Mouse (Mus musculus) heart, embryonic 12.5 days (tissue): ENCODE measurements around the gene Wdtc1. TPM values are rescaled to one million over a fixed set of nuclear protein-coding genes. Genes with fewer than 3 reads are reported as not detected.

Source experiments
- ATAC-seq: fragments of 200-750 bp; cut with Nextera tagmentation; 2 replicates; pipeline ENCODE4 v1.8.0; 2017; ENCODE audit warnings: moderate TSS enrichment, moderate library complexity; ENCODE audit not compliant: insufficient number of reproducible peaks, low FRiP score
- H3K27ac ChIP-seq: fragments of 300-500 bp; sonication (generic); 2 replicates; pipeline ENCODE4 v1.5.1; 2016; ENCODE audit warnings: mild to moderate bottlenecking, moderate library complexity; ENCODE audit not compliant: poor library complexity, severe bottlenecking
- H3K27me3 ChIP-seq: fragments of 300-500 bp; sonication (generic); replicated peaks from 2 replicates; pipeline ENCODE4 v1.6.1; 2016; ENCODE audit warnings: mild to moderate bottlenecking, moderate library complexity
- H3K36me3 ChIP-seq: fragments of 300-500 bp; sonication (generic); 2 replicates; pipeline ENCODE4 v1.6.1; 2016; ENCODE audit warnings: mild to moderate bottlenecking, moderate library complexity
- H3K4me1 ChIP-seq: fragments of 300-500 bp; sonication (generic); replicated peaks from 2 replicates; pipeline ENCODE4 v1.6.1; 2016; ENCODE audit warnings: mild to moderate bottlenecking
- H3K4me2 ChIP-seq: fragments of 300-500 bp; sonication (generic); 2 replicates; pipeline ENCODE4 v1.6.1; 2016; ENCODE audit warnings: mild to moderate bottlenecking, moderate library complexity
- H3K4me3 ChIP-seq: fragments of 300-500 bp; sonication (generic); 2 replicates; pipeline ENCODE4 v1.5.1; 2016; ENCODE audit warnings: mild to moderate bottlenecking
- H3K9ac ChIP-seq: fragments of 300-500 bp; sonication (generic); 2 replicates; pipeline ENCODE4 v1.6.1; 2016; ENCODE audit warnings: mild to moderate bottlenecking, moderate library complexity
- H3K9me3 ChIP-seq: fragments of 300-500 bp; sonication (generic); replicated peaks from 2 replicates; pipeline ENCODE4 v1.6.1; 2016; ENCODE audit warnings: mild to moderate bottlenecking, moderate library complexity
- WGBS: fragments of 180-500 bp; shearing (Covaris S2); methylation state at CpG from one replicate; pipeline ENCODE4 v1.1.7; 2016; 5-methylcytosine and 5-hydroxymethylcytosine counted together
- microRNA-seq: library from miRNA; unstranded; fragments of <30 nt; microRNA quantifications from one replicate; pipeline ENCODE4, GENCODE M21; 2017
- polyA plus RNA-seq: library from polyadenylated mRNA; unstranded; fragments of >200 nt; fragmentation: Nextera tagmentation; extraction: Ambion mirVana; gene quantifications from 2 replicates; pipeline ENCODE4 v1.2.1, GENCODE M21; 2016

The Wdtc1 gene
- polyA plus RNA-seq, 1 experiment from 2014 or later, result 16.1 TPM

DNA sequence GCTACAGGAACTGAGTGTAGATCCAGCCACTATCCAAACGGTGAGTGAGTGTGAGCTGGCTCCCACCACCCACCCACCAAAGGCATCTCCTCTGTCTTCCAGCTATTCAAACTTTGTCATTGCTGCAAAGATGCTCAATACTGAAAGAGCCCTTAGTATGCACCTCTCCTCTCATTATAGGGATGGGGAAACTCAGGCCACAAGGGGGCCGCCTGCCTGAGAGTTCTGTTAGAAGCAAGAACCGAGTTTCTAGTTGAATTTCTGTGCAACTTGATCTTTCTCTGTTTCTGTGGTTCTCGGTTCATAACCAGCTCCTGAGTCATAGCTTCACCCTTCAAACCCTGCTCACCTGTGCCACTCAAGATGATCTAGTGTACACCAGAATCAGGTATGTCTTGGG is 101.2 kb downstream of the Wdtc1 start:
- ATAC-seq, result no peak
- H3K36me3 ChIP-seq, result no peaks in the 10 kb centered on the region
- peaks cover 19% of the 10 kb centered on the region for H3K4me1 ChIP-seq
- H3K9me3 ChIP-seq, result no peaks in the 10 kb centered on the region
- H3K27me3 ChIP-seq, result peaks cover 98% of the 10 kb centered on the region
- WGBS, result 43% methylated on average over 4 of the region's 4 CpGs
- H3K27ac ChIP-seq, result no peak overlapping the region
- no peak overlapping the region for H3K4me2 ChIP-seq
- H3K9ac ChIP-seq, result no peak overlapping the region
- H3K4me3 ChIP-seq, result no peak overlapping the region

DNA sequence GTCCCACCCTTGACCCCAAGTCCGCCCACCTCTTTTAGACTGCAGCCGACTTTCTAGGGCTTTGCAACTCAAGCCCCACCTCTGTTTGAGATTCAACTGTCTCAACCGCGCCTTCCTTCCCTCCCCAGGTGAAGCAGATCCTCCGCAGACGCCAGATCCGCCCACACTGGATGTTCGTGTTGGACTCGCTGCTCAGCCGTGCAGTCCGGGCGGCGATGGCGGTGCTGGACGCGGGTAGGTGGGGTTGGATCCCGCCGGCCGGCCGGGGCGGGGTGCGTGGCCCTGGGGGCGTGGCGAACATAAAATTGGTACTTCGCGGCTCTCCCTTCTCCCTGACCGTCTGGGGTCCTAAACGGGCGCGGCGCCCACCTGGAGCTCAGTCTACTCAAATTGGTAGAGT is 102.1 kb downstream of the Wdtc1 start:
- ATAC-seq, result no peak

DNA sequence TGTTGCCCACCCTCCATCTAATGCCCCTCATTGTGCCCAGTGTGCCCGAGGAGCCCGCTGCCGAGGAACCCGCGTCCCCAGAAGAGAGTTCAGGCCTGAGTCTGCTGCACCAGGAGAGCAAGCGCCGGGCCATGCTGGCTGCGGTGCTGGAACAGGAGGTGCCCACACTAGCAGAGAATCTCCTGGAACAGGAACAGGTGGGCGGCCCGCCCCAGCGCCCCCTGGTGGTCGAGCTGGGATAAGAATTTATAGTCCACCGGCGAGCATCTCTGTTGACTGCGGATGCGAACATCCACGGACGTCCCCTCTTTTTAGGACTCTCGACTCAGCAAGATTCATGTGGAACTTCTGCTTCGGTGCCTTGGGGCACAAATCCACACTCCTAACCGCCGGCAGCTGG is 102.7 kb downstream of the Wdtc1 start:
- Histone ChIP-seq H3K27ac (no peak overlapping the region), H3K4me3 (peak overlapping the region; percentile 47), H3K27me3 (peaks cover 98% of the 10 kb centered on the region), H3K4me2 (peak overlapping the region; percentile 74), H3K36me3 (no peaks in the 10 kb centered on the region), H3K9me3 (no peaks in the 10 kb centered on the region), H3K9ac (peak overlapping the region; percentile 56), H3K4me1 (peaks cover 21% of the 10 kb centered on the region)
- ATAC-seq, result no peak
- WGBS, result 3% methylated on average over 22 of the region's 22 CpGs

More for the DNA sequence above, 102.1 kb downstream of the Wdtc1 start:
- 3% methylated on average over 31 of the region's 31 CpGs for WGBS
- H3K36me3 ChIP-seq, result no peaks in the 10 kb centered on the region
- H3K27me3 ChIP-seq, result peaks cover 98% of the 10 kb centered on the region
- no peak overlapping the region for H3K27ac ChIP-seq
- peak overlapping the region; percentile 56 for H3K9ac ChIP-seq
- peak overlapping the region; percentile 74 for H3K4me2 ChIP-seq
- H3K9me3 ChIP-seq, result no peaks in the 10 kb centered on the region
- H3K4me1 ChIP-seq, result peaks cover 21% of the 10 kb centered on the region
- peak overlapping the region; percentile 47 for H3K4me3 ChIP-seq

DNA sequence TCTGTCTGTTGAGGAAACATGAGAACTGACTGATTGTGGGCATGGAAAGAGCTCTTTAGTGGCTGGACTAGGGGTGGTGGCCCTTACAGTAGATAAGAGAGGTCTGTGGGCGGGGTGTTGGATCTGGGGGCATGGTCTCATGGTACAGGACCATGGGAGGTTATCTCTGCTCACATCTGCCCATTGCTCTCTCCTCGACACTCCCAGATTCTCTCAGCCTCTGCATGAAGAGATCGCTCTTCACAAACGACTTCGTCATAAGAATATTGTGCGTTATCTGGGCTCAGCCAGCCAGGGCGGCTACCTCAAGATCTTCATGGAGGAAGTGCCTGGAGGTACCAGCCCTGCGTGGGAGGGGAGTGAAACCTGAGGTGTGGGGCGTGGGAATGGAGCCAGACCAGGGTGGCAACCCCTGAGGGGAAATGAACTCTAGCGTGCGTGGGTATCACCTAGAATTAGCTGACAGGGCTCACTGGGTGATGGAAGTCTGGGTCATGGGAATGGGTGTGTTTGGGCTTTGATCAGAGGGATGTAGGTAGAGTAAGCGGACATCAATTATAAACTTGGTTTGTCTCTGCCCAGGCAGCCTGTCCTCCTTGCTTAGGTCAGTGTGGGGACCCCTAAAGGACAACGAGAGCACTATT is 105.4 kb downstream of the Wdtc1 start:
- Histone ChIP-seq H3K36me3 (no peaks in the 10 kb centered on the region), H3K27me3 (peaks cover 91% of the 10 kb centered on the region)
- WGBS, result 50% methylated on average over 13 of the region's 13 CpGs

DNA sequence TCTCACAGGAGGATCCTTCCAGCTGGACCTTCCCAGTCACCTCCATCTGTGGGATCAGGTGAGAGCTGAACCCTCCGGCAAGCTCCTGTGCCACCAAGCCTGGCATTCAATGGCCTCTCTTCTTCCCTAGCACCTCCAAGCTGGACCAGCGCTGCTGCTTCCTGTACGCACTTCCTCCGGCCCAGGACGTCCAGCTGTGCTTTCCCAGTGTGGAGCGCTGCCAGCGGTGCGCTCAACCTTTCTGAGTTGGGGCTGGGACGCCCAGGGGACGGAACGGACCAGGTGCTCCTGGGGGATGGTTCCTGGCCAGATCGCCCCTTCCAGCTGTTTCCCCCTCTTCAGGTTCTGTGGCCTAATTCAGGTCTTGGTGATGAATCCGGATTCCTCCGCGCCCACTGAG is 106.2 kb downstream of the Wdtc1 start:
- H3K4me3 ChIP-seq, result no peak overlapping the region
- peaks cover 91% of the 10 kb centered on the region for H3K27me3 ChIP-seq
- no peaks in the 10 kb centered on the region for H3K9me3 ChIP-seq
- 21% methylated on average over 15 of the region's 15 CpGs for WGBS
- peaks cover 28% of the 10 kb centered on the region for H3K4me1 ChIP-seq
- ATAC-seq, result no peak
- H3K27ac ChIP-seq, result no peak overlapping the region
- H3K4me2 ChIP-seq, result no peak overlapping the region
- no peak overlapping the region for H3K9ac ChIP-seq
- no peaks in the 10 kb centered on the region for H3K36me3 ChIP-seq

More for the DNA sequence above, 105.4 kb downstream of the Wdtc1 start:
- H3K4me3 ChIP-seq, result no peak overlapping the region
- no peaks in the 10 kb centered on the region for H3K9me3 ChIP-seq
- no peak overlapping the region for H3K9ac ChIP-seq
- H3K27ac ChIP-seq, result no peak overlapping the region
- peak; percentile 41; the same call in 1 of the 2 replicates for ATAC-seq
- no peak overlapping the region for H3K4me2 ChIP-seq
- H3K4me1 ChIP-seq, result peaks cover 28% of the 10 kb centered on the region

DNA sequence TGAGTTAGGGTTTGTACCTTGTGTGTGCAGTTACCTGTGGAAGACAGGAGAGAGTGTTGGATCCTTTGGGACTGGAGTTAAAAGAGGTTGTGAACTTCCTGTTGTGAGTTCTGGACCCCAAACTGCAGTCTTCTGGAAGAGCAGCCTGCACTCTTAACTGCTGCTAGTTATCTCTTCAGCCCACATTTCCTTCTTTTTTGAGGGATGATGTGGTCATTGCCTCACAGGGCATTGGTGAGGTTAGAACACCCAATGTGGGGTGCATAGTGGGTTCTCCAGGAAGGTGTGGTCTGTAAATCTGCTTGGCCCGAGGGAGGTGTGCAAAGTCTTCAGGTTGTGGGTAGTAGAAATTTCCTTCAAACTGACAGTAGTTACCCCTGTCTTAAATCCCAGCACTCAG is 109.0 kb downstream of the Wdtc1 start:
- no peak for ATAC-seq
- WGBS, result 62% methylated on average over 1 of the region's 1 CpGs
- H3K9ac ChIP-seq, result no peak overlapping the region
- H3K36me3 ChIP-seq, result no peaks in the 10 kb centered on the region
- no peak overlapping the region for H3K27ac ChIP-seq
- H3K4me3 ChIP-seq, result no peak overlapping the region
- no peak overlapping the region for H3K4me2 ChIP-seq
- H3K27me3 ChIP-seq, result peaks cover 68% of the 10 kb centered on the region
- H3K4me1 ChIP-seq, result peaks cover 26% of the 10 kb centered on the region
- H3K9me3 ChIP-seq, result no peaks in the 10 kb centered on the region

DNA sequence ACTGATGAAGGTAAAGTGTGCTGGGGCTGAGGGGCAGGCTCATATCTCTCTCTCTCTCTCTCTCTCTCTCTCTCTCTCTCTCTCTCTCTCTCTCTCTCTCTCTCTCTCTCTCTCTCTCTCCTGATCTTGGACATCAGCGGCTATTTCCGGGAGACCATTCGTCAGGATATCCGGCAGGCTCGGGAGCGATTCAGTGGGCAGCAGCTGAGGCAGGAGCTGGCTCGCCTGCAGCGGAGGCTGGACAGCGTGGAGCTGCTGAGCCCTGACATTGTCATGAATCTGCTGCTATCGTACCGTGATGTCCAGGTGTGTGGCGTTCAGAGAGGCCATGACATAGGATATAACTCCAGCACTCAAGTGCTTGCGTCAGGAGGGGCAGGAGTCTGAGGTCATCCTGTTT is 109.7 kb downstream of the Wdtc1 start:
- peaks cover 26% of the 10 kb centered on the region for H3K4me1 ChIP-seq
- H3K4me3 ChIP-seq, result no peak overlapping the region
- ATAC-seq, result no peak
- no peaks in the 10 kb centered on the region for H3K9me3 ChIP-seq
- no peak overlapping the region for H3K9ac ChIP-seq
- no peaks in the 10 kb centered on the region for H3K36me3 ChIP-seq
- no peak overlapping the region for H3K27ac ChIP-seq
- peak overlapping the region; percentile 8; the same call in 1 of the 2 replicates for H3K4me2 ChIP-seq
- 33% methylated on average over 13 of the region's 13 CpGs for WGBS
- H3K27me3 ChIP-seq, result peaks cover 67% of the 10 kb centered on the region

DNA sequence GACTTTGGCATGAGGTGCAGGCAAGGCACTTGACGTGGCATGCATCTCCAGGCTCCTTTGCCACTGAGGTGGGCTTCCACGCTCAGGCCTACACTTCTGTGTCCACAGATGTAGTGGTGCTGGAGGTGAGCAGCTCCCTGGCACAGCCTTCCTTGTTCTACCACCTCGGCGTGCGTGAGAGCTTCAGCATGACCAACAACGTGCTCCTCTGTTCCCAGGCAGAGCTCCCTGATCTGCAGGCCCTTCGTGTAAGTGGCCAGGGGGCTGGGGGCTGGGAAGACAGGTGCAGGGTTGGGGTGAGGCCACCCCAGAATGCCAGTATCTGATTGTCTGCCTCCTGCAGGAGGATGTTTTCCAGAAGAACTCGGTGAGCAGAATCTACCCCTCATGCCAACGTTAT is 110.6 kb downstream of the Wdtc1 start:
- Histone ChIP-seq H3K4me2 (no peak overlapping the region), H3K27ac (no peak overlapping the region), H3K9me3 (no peaks in the 10 kb centered on the region), H3K9ac (no peak overlapping the region), H3K4me1 (peaks cover 26% of the 10 kb centered on the region), H3K4me3 (no peak overlapping the region), H3K27me3 (peaks cover 58% of the 10 kb centered on the region), H3K36me3 (no peaks in the 10 kb centered on the region)
- ATAC-seq, result no peak
- WGBS, result 69% methylated on average over 9 of the region's 9 CpGs

Small RNAs within 50 kb of the gene (microRNA-seq; reads per million reads assigned to microRNA genes)
- 1.2 reads per million for gene Mir5122

Other genes starting within 250 kb of the Wdtc1 start
- gene Wasf2, start 223.0 kb downstream of the Wdtc1 start, polyA plus RNA-seq, result 68.5 and 70.1 TPM in 2 replicates
- 0.34 TPM in 1 of 2 replicates, not detected in the other for gene Cd164l2, start 141.3 kb downstream of the Wdtc1 start, polyA plus RNA-seq
- gene Gpr3, start 140.9 kb downstream of the Wdtc1 start, polyA plus RNA-seq, result 0.27 and 0.37 TPM in 2 replicates
- 2.3 and 3.2 TPM in 2 replicates for gene Map3k6, start 112.7 kb downstream of the Wdtc1 start, polyA plus RNA-seq
- gene Sytl1, start 90.4 kb downstream of the Wdtc1 start, polyA plus RNA-seq, result 0.41 and 0.47 TPM in 2 replicates
- gene Tmem222, start 75.7 kb downstream of the Wdtc1 start, polyA plus RNA-seq, result 52.4 and 55.2 TPM in 2 replicates
- 7.3 and 8.8 TPM in 2 replicates for gene Slc9a1, start 16.2 kb upstream of the Wdtc1 start, polyA plus RNA-seq
- gene Tent5b, start 126.7 kb upstream of the Wdtc1 start, polyA plus RNA-seq, result 0.88 and 1.3 TPM in 2 replicates
- 1.2 TPM in 2 replicates for gene Trnp1, start 145.1 kb upstream of the Wdtc1 start, polyA plus RNA-seq
- 0.42 and 0.78 TPM in 2 replicates for gene Kdf1, start 165.5 kb upstream of the Wdtc1 start, polyA plus RNA-seq
- 261 and 273 TPM in 2 replicates for gene Nudc, start 192.5 kb upstream of the Wdtc1 start, polyA plus RNA-seq
- 9.9 and 10.5 TPM in 2 replicates for gene Nr0b2, start 199.9 kb upstream of the Wdtc1 start, polyA plus RNA-seq
- 6.0 and 6.9 TPM in 2 replicates for gene Gpatch3, start 221.3 kb upstream of the Wdtc1 start, polyA plus RNA-seq
- 11.2 and 12.2 TPM in 2 replicates for gene Gpn2, start 230.9 kb upstream of the Wdtc1 start, polyA plus RNA-seq
- 0.76 and 1.4 TPM in 2 replicates for gene Sfn, start 248.7 kb upstream of the Wdtc1 start, polyA plus RNA-seq